In genomic region chr3:37381457-37381856, GRCm38 (mm10) we compare ENCODE assay signal across 12 mouse cellular contexts.
"Had no signal": no experiment of that assay in that cellular context is flagged by ENCODE, and none has a peak within 500 bp of the region (broad histone marks: within the 10 kb centered on the region; RNA-seq: fewer than 3 reads in every experiment).

No protein-coding gene starts in this region.

- H3K36me3 ChIP-seq: liver, embryonic 15.5 days; midbrain, embryonic 13.5 days; neural tube, embryonic 15.5 days had no signal

- H3K4me3 ChIP-seq: liver, embryonic 15.5 days; midbrain, embryonic 13.5 days; myocyte; neural tube, embryonic 15.5 days had no signal

- H3K9me3 ChIP-seq: liver, embryonic 15.5 days; midbrain, embryonic 13.5 days; neural tube, embryonic 15.5 days had no signal

- H3K27me3 ChIP-seq: liver, embryonic 15.5 days; midbrain, embryonic 13.5 days; neural tube, embryonic 15.5 days had no signal

- DNase-seq: kidney, adult 18-20 months; kidney, postnatal 14 days; left cerebral cortex, postnatal 4 days; lung, adult 2 months; right cerebral cortex, adult 18-20 months; thymus, adult 2 months; thymus, postnatal 25 days had no signal

- ATAC-seq: midbrain, embryonic 13.5 days had no signal

- H3K27ac ChIP-seq: liver, embryonic 15.5 days; midbrain, embryonic 13.5 days; neural tube, embryonic 15.5 days; stomach, postnatal 0 days had no signal

- H3K9ac ChIP-seq: liver, embryonic 15.5 days; midbrain, embryonic 13.5 days; neural tube, embryonic 15.5 days had no signal

- H3K4me1 ChIP-seq: liver, embryonic 15.5 days; neural tube, embryonic 15.5 days had no signal

- H3K4me2 ChIP-seq: liver, embryonic 15.5 days; midbrain, embryonic 13.5 days; neural tube, embryonic 15.5 days had no signal
